Mouse (Mus musculus) kidney, adult 8-10 months (tissue): Measurements from ENCODE around the gene Hsd17b12.

Experiments used
- DNase-seq, 2 experiments: peaks; one replicate each; pipeline ENCODE4 v3.0.0; 2022

The Hsd17b12 gene

DNA sequence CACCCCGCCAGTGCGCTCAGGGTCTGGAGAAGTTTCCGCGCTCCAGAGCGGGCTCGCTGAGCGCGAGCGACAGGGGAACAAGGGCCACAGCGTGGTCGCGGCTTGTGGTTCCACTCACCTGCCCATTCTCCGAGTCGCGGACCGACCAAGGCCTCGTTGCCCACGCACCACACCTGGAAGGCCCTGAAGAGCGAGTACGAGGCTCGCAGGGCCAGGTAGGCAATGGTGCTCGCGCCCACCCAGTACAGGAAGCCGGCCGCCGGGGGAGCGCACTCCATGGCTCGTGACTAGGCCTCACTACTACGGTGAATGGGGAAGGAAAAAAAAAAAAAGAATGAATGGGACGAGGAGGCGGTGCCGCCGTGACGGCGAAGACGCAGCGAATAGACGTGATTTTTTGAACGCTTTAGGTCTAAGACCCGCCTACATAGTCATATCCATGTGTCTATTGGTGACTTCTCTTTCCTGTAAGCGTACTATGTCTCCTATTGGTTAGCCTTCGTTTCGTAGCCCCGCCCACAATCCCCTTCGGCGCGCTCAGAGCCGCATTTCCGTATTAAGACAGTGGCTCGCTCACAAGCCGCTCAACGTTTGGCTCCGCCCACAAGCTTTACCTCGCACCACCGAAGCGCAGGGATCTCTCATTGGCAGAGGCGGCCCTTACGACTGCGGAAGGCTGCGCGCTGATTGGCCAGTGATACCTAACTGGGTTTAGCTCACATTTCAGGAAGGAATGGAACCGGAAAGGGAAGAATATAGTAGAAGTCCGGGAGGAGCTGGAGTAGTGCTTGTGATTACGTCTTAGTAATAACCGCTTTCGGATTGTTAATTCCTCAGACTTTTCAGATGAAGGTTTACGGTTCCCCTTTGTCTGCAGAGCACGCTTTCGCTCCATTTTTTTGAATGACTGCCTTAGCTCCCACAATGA lies at the start of gene Hsd17b12:
TSS of gene Hsd17b12 (minus strand) at position 373 of the 928 bp plus-strand sequence.
- DNase-seq: peak; percentile 100

- no peak for DNase-seq
These were observed 27.1 kb upstream of the Hsd17b12 start for GRCm38 (mm10) chr2:94184906-94185305.

DNA sequence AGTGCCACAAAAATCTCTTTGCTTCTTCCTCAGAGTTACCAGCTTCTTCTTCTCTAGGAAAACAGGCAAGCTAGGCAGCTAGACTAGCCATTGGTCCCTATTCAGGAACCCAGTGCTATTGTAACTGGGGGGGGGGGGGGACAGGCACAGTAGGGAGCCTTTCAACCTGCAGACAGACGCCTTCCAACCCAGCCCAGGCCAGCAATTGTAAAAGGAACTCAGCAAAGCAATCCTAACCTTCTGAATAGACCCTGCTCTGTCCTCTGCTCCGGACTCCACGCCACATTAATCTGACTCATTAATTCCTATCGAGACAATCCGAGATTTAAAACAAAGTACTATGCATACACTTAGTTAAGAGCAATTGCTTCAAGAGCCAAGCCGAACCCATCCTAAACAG lies 26.4 kb upstream of the Hsd17b12 start:
- no peak for DNase-seq

DNA sequence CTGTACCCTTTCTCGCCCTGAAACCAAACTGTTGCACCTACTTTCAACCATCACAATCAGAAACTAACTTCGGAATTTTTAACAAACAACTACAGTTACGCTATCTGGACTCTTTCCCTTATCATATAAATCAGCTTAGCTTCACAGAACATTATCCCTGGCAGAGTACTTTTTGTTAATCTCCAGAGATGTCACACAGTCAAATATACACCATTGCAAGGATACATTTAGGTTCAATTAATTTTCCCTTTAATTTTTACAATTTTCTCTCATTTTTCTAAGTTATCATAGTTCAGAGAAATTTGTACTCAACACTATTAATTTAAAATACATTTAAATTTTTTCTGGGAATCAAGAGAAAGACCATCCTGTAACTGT lies 21.3 kb upstream of the Hsd17b12 start:
- DNase-seq: no peak

- peak; percentile 85 to 91 for DNase-seq
These were observed 20.7 kb upstream of the Hsd17b12 start for GRCm38 (mm10) chr2:94178321-94179029.

GRCm38 (mm10) chr2:94177294-94177693 lies 19.5 kb upstream of the Hsd17b12 start:
- DNase-seq: no peak

DNA sequence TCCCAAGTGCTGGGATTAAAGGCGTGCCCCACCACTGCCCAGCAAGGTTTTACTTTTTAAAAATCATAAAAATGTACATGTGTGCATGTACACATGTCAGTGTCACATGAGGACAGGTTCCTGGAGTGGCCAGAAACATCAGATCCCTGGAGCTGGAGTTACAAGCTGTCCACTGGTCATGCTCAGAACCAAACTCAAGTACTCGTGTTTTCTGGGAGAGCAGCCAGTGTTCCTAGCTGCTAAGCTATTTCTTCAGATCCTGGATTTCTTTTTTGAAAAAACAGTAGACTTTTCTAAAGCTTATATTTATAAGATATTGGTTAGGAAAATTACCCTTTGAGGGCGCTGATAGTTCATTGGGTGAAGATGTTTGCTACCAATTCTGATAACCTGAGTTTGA lies 18.6 kb upstream of the Hsd17b12 start:
- no peak for DNase-seq

GRCm38 (mm10) chr2:94173549-94173948 lies 15.8 kb upstream of the Hsd17b12 start:
- DNase-seq: no peak

GRCm38 (mm10) chr2:94163207-94163606 lies 5.4 kb upstream of the Hsd17b12 start:
- no peak for DNase-seq

GRCm38 (mm10) chr2:94162141-94162540 lies 4.4 kb upstream of the Hsd17b12 start:
- no peak for DNase-seq

DNA sequence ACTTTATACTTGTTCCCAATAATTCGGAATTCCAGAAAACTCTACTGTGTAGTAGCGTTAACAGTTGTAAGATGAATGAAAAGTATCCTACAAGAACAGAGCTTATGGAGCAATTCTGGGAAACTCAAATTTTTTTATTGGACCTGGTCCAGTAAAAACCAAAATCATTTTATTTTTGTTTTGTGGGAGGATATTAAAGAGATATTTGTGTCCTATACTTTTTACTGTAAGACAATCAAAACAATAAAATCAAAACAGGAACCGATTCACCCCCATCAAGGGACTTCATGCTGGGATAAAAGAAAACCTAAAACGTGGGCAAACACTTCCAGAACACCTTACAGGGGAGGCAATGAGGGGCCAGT lies 738 bp upstream of the Hsd17b12 start:
- no peak for DNase-seq

- DNase-seq: no peak
These were observed 713 bp downstream of the Hsd17b12 start for GRCm38 (mm10) chr2:94157051-94157450.

DNA sequence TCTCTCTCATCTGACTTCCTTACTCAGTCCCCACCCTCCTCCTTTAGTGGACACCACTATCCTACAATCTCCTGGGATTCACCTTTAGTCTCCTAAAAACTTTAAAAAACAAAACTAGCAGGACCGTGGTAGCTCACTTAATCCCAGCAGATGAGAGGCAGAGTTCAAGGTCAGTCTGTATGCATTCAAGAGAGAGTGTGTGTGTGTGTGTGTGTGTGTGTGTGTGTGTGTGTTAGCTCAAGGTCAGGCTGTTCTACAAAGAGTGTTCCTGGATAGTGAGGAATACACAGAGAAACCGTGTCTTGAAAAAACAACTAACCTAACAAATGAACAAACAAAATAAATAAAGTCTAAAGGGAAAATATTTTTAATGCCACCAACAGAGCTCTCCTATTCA lies 12.6 kb downstream of the Hsd17b12 start:
- DNase-seq: no peak

DNA sequence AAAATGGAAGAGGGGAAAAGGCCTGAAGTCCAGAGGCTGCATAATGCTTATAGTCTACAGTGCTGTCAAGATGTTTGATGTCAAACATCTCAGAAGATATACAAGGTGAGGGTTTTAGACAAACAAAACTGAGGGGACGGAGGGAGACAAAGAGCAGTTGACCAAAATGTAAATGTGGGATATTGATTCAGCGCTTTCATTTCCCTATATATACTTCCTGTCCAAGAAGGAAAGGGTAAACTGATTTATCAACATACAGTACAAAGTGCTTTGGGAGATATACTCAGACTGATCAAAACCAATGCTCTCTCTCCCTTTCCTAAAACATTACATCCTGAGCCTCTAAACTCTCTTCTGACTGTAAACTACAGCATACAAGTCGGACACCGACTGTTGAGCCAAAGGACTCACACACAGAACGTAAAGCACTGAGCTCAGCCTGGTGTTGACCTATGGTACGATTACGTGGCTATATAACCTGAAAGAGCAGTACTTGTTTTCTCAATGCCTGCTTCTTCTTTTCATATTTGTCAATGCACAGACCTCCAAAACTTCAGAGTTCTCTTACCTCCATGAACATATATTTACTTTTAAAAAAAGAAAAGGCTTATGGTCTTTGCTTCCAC lies 13.1 kb downstream of the Hsd17b12 start:
- DNase-seq: no peak

GRCm38 (mm10) chr2:94141293-94141692 lies 16.5 kb downstream of the Hsd17b12 start:
- DNase-seq: peak; percentile 19 to 37

DNA sequence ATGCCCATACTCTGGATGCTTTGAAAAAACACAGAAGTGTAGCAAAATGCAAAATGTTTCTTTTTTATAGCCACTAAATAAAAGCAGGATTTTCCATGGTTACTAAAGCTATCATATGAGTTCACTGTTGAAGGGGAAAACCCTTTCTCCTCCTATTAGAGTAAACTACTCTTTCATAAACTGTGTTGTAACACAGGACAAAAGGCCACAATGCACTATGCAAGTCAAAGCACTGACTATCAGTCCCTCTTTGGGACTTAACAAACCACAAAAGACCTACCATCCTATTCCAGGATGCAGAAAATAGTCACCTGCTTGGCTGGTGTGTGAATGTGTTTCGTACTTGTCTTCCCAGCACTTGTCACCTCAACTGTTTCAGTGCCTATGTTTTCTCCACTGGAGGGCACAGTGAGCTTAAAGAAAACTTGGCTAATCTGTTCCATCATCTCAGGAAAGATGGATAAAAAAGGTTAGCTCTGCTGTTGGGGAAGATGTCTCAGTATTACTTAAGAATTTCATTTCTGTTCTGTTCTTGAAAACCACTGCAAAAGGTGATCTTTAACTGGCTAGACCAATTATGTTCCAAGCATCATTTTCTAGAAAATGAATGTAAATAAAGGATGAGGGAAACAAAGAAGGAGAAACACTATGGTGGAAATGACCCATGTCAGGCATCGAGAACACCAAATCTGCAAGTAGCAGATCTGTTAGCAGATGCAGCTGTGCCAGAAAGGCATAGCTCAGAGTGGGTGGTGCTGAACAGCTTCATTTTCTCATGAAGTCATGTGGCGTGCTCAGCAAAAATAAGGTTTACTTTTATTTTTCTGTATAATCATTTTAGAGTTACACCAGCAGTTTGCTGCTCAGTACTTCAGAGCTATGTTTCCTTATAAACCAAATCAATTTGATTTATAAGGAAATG lies 19.0 kb downstream of the Hsd17b12 start:
- no peak for DNase-seq

DNA sequence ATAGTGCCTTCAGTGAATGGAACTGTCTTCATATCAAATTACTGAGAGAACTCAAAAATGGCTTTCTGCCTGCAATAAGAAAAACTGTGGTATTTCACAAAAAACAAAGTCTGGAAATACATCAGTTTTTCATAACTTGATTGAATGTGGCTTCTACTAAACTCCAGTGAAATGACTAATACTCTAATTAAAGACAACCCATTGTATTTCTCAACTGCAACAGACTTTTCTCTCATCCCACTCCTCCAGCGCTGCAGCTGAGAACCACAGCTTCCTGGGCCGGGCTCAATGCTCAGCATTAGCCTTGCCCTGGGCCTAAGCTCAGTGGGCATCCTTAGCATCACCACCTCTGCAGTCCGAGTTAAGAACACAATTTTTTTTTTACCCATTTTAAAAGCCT lies 20.9 kb downstream of the Hsd17b12 start:
- DNase-seq: no peak

GRCm38 (mm10) chr2:94128496-94128895 lies 29.3 kb downstream of the Hsd17b12 start:
- DNase-seq: no peak

- no peak for DNase-seq
These were observed 35.4 kb downstream of the Hsd17b12 start for GRCm38 (mm10) chr2:94122182-94123041.

DNA sequence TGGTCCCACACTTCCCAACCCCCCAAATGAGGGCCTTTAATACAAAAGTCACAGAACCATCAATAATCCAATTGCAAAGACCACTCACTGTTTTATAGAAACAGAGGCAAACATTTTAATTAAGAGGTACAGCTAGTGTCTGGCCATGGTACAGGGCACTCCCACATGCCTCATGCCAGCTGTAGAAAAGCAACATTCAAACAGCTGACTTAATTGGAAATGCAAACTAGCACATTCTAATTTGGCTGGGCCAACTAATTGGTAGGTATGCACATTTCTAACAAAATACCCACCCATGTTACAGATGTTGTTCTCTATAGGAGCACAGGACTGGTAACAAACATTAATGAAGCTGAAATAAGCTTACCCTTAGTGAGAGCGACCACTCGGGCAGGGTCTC lies 54.0 kb downstream of the Hsd17b12 start:
- peak in 1 of 2 experiments; percentile 3 for DNase-seq

DNA sequence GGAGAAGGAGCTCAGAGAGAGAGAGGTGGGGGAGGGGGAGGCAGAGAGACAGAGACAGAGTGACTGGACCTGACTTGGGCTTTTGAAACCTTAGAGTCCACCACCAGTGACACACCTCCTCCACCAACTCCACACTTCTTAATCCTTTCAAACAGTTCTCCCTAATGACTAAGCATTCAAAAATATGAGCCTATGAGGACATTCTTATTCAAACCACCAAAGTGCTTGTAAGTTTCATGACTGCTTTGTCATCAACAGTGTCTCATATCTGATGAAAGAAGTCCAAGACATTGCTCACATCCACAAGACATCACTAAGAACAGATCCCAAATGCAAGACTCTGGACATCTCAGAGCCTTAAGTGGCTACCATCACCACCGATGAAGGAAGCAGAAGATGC lies 67.9 kb downstream of the Hsd17b12 start:
- no peak for DNase-seq

- no peak for DNase-seq
These were observed 88.3 kb downstream of the Hsd17b12 start for GRCm38 (mm10) chr2:94069482-94069881.
